Mouse (Mus musculus) stomach, adult 2 months (tissue): Measurements from ENCODE around the gene Olfr514. TPM values are rescaled to one million over a fixed set of nuclear protein-coding genes. Genes with fewer than 3 reads are reported as not detected.

Experiments
- polyA plus RNA-seq: library from polyadenylated mRNA; depleted of rRNA; stranded (reverse); fragments of >200 nt; gene quantifications from 2 replicates; pipeline ENCODE4 v1.2.3, GENCODE M21; 2012; rRNA removed

Olfr514 gene
- not detected in 2 replicates for polyA plus RNA-seq

GRCm38 (mm10) chr7:108825897-108826296 is at the start of gene Olfr514:
Gene Olfr514 (minus strand): TSS chr7:108825997.

GRCm38 (mm10) chr7:108872279-108872678 is 46.5 kb upstream of the Olfr514 start, which contains the start of gene Olfr517:
Gene Olfr517 (minus strand): TSS chr7:108872379.

GRCm38 (mm10) chr7:108850429-108850828 is 24.6 kb upstream of the Olfr514 start, which contains the start of gene Olfr516:
Gene Olfr516 (minus strand): TSS chr7:108850529.

Other genes starting within 250 kb of the Olfr514 start
- gene Olfr506, start 215.2 kb downstream of the Olfr514 start, polyA plus RNA-seq = not detected in 2 replicates
- gene Olfr507, start 204.2 kb downstream of the Olfr514 start, polyA plus RNA-seq = not detected in 2 replicates
- gene Olfr508, start 196.0 kb downstream of the Olfr514 start, polyA plus RNA-seq = not detected in 2 replicates
- 0.03 TPM in 1 of 2 replicates, not detected in the other for gene Olfr509, start 174.1 kb downstream of the Olfr514 start, polyA plus RNA-seq
- not detected in 2 replicates for gene Olfr510, start 159.6 kb downstream of the Olfr514 start, polyA plus RNA-seq
- gene Olfr512, start 112.7 kb downstream of the Olfr514 start, polyA plus RNA-seq = not detected in 2 replicates
- gene Olfr513, start 75.0 kb downstream of the Olfr514 start, polyA plus RNA-seq = not detected in 2 replicates
- gene Olfr516, start 24.5 kb upstream of the Olfr514 start, polyA plus RNA-seq = not detected in 2 replicates
- not detected in 2 replicates for gene Olfr517, start 46.4 kb upstream of the Olfr514 start, polyA plus RNA-seq
- gene Olfr518, start 59.0 kb upstream of the Olfr514 start, polyA plus RNA-seq = not detected in 2 replicates
- gene Olfr519, start 68.4 kb upstream of the Olfr514 start, polyA plus RNA-seq = not detected in 2 replicates
- 0.25 and 0.60 TPM in 2 replicates for gene Nlrp10, start 104.2 kb upstream of the Olfr514 start, polyA plus RNA-seq
- gene Eif3f, start 108.4 kb upstream of the Olfr514 start, polyA plus RNA-seq = 145 and 383 TPM in 2 replicates
- gene Tub, start 124.3 kb upstream of the Olfr514 start, polyA plus RNA-seq = 0.27 and 0.52 TPM in 2 replicates